Mouse (Mus musculus) kidney, adult 2 months (tissue): ENCODE data around the gene Gm9046.

Experiments used
- CTCF ChIP-seq: fragments of 200-500 bp; conservative IDR thresholded peaks from 2 replicates; pipeline ENCODE4 v1.5.1; 2011; ENCODE audit warnings: low read depth, mild to moderate bottlenecking, control low read depth, low read length, moderate library complexity, mixed read lengths; ENCODE audit not compliant: insufficient read depth, insufficient read length
- POLR2A ChIP-seq: fragments of 200-500 bp; IDR thresholded peaks from one replicate; pipeline ENCODE4 v1.6.1; 2011; ENCODE audit warnings: low read depth, low read length, control low read depth

DNA sequence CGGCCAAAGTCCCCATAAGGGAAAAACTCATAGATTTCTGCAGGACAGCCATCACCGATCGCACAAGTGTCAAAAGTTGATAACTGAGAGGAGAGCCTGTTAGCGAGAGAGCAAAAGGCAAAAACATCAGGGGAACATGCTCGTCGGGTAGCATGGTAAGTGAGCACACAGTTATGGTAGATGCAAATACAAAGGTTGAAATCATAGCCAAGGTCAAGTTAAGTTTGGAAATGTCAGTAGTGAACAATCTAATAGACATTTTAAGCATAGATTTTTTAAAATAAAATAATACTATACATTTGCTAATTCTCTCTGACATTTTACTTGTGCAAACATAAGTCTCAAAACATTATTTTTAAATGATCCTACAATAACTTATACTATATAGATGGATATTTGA, 48.1 kb downstream of the Gm9046 start, which contains the start of gene Iltifb:
- TF ChIP-seq POLR2A (no peak), CTCF (no peak)
